Mouse (Mus musculus): ENCODE measurements around the gene Krt79. TPM values are rescaled to one million over a fixed set of nuclear protein-coding genes. Genes with fewer than 3 reads are reported as not detected.

Gene Krt79
- total RNA-seq, 2 experiments from 2014 or later = 0.13 TPM; not detected in 1

GRCm38 (mm10) chr15:101941948-101942347 is 1.8 kb upstream of the Krt79 start:
- intact Hi-C loops (cut with DNase I) = no loop called here
- no peak for DNase-seq

- intact Hi-C loops (cut with DNase I) = no loop called here
- no peak for DNase-seq
These were observed 1.4 kb downstream of the Krt79 start for GRCm38 (mm10) chr15:101938600-101939308.

GRCm38 (mm10) chr15:101933024-101933423 is 7.1 kb downstream of the Krt79 start:
- intact Hi-C loops (cut with DNase I) = no loop called here
- DNase-seq = no peak

GRCm38 (mm10) chr15:101929666-101930065 is 10.5 kb downstream of the Krt79 start:
- DNase-seq = no peak
- intact Hi-C loops (cut with DNase I) = no loop called here

- no peak for DNase-seq
- intact Hi-C loops (cut with DNase I) = no loop called here
These were observed 11.0 kb downstream of the Krt79 start for GRCm38 (mm10) chr15:101929087-101929486.

- intact Hi-C loops (cut with DNase I) = no loop called here
These were observed 12.6 kb downstream of the Krt79 start for GRCm38 (mm10) chr15:101927340-101928080.

GRCm38 (mm10) chr15:101925041-101925440 is 15.1 kb downstream of the Krt79 start:
- no peak for DNase-seq
- intact Hi-C loops (cut with DNase I) = no loop called here

More at GRCm38 (mm10) chr15:101927340-101928080, 12.6 kb downstream of the Krt79 start:
- DNase-seq = no peak

GRCm38 (mm10) chr15:101924635-101925034 is 15.5 kb downstream of the Krt79 start, which contains the start of gene Krt4:
Gene Krt4 (minus strand): TSS chr15:101924735.
- intact Hi-C loops (cut with DNase I) = no loop called here
- no peak for DNase-seq

- DNase-seq = no peak
- intact Hi-C loops (cut with DNase I) = no loop called here
These were observed 17.8 kb downstream of the Krt79 start for GRCm38 (mm10) chr15:101922296-101922695.

GRCm38 (mm10) chr15:101916072-101916471 is 24.1 kb downstream of the Krt79 start:
- DNase-seq = no peak
- intact Hi-C loops (cut with DNase I) = no loop called here

GRCm38 (mm10) chr15:101904849-101905248 is 35.3 kb downstream of the Krt79 start:
- no peak for DNase-seq
- intact Hi-C loops (cut with DNase I) = no loop called here

GRCm38 (mm10) chr15:101902171-101903149 is 37.7 kb downstream of the Krt79 start:
- intact Hi-C loops (cut with DNase I) = no loop called here
- no peak for DNase-seq

- intact Hi-C loops (cut with DNase I) = no loop called here
- no peak for DNase-seq
These were observed 44.9 kb downstream of the Krt79 start for GRCm38 (mm10) chr15:101895216-101895615.

GRCm38 (mm10) chr15:101892820-101893219 is 47.3 kb downstream of the Krt79 start, which contains the start of gene Krt76:
Gene Krt76 (minus strand): TSS chr15:101892920.
- intact Hi-C loops (cut with DNase I) = no loop called here
- no peak for DNase-seq

- intact Hi-C loops (cut with DNase I) = no loop called here
- DNase-seq = no peak
These were observed 60.3 kb downstream of the Krt79 start for GRCm38 (mm10) chr15:101879776-101880175.

Small RNA genes lying within 50 kb of the gene (microRNA-seq; reads per million reads assigned to microRNA genes)
- 0 reads per million in 2 experiments for gene Gm44356

Other genes starting within 250 kb of the Krt79 start
- not detected for gene Krt6a, start 246.0 kb downstream of the Krt79 start, total RNA-seq (2021)
- gene Krt5, start 227.4 kb downstream of the Krt79 start, total RNA-seq (2021) = under 1 TPM in 1 of 2 experiments, not detected in 1; 0.15 TPM
- gene Krt71, start 197.2 kb downstream of the Krt79 start, total RNA-seq (2021) = not detected
- gene Krt72, start 153.9 kb downstream of the Krt79 start, total RNA-seq (2021) = not detected
- not detected for gene Krt73, start 138.0 kb downstream of the Krt79 start, total RNA-seq (2021)
- not detected for gene Krt2, start 122.2 kb downstream of the Krt79 start, total RNA-seq (2021)
- not detected for gene Krt1, start 89.5 kb downstream of the Krt79 start, total RNA-seq (2021)
- not detected for gene Krt77, start 70.6 kb downstream of the Krt79 start, total RNA-seq (2021)
- gene Krt76, start 47.4 kb downstream of the Krt79 start, total RNA-seq (2021) = not detected
- gene Krt4, start 15.6 kb downstream of the Krt79 start, total RNA-seq (2021) = under 1 TPM in 1 of 2 experiments, not detected in 1; 0.12 TPM
- not detected for gene Krt78, start 14.0 kb upstream of the Krt79 start, total RNA-seq (2021)
- 1 to 10 TPM in 1 of 2 experiments, under 1 TPM in 1; 0.30 to 1.0 TPM for gene Krt8, start 64.2 kb upstream of the Krt79 start, total RNA-seq (2021)
- gene Krt18, start 87.9 kb upstream of the Krt79 start, total RNA-seq (2021) = 1 to 10 TPM in 1 of 2 experiments, not detected in 1; 1.3 TPM
- 100 to 1,000 TPM; 148 to 169 TPM for gene Eif4b, start 133.4 kb upstream of the Krt79 start, total RNA-seq (2021)
- 10 to 100 TPM; 34.7 to 36.0 TPM for gene Tns2, start 160.1 kb upstream of the Krt79 start, total RNA-seq (2021)
- 1 to 10 TPM; 6.0 to 6.2 TPM for gene Spryd3, start 195.9 kb upstream of the Krt79 start, total RNA-seq (2021)
- gene Igfbp6, start 204.0 kb upstream of the Krt79 start, total RNA-seq (2021) = 10 to 100 TPM; 42.6 TPM
- gene Soat2, start 210.2 kb upstream of the Krt79 start, total RNA-seq (2021) = under 1 TPM in 1 of 2 experiments, not detected in 1; 0.15 TPM